Mouse (Mus musculus) heart, embryonic 15.5 days (tissue): ENCODE results near the gene Olfr1. TPM values are rescaled to one million over a fixed set of nuclear protein-coding genes. Genes with fewer than 3 reads are reported as not detected.

ENCODE experiments used
- ATAC-seq: fragments of 200-750 bp; cut with Nextera tagmentation; replicated peaks from 2 replicates; pipeline ENCODE4 v1.8.0; 2017; ENCODE audit warnings: low read depth, moderate TSS enrichment; ENCODE audit not compliant: insufficient number of reproducible peaks, insufficient read depth, low FRiP score
- H3K27ac ChIP-seq: fragments of 300-500 bp; sonication (generic); 2 replicates; pipeline ENCODE4 v1.5.1; 2015; ENCODE audit warnings: mild to moderate bottlenecking, inconsistent platforms
- H3K27me3 ChIP-seq: fragments of 300-500 bp; sonication (generic); 2 replicates; pipeline ENCODE4 v1.6.1; 2015; ENCODE audit warnings: inconsistent platforms
- H3K36me3 ChIP-seq: fragments of 300-500 bp; sonication (generic); 2 replicates; pipeline ENCODE4 v1.6.1; 2015; ENCODE audit warnings: mild to moderate bottlenecking, inconsistent platforms
- H3K4me1 ChIP-seq: fragments of 300-500 bp; sonication (generic); replicated peaks from 2 replicates; pipeline ENCODE4 v1.6.1; 2015; ENCODE audit warnings: inconsistent platforms
- H3K4me2 ChIP-seq: fragments of 300-500 bp; sonication (generic); 2 replicates; pipeline ENCODE4 v1.6.1; 2015; ENCODE audit warnings: inconsistent platforms, mild to moderate bottlenecking, moderate library complexity
- H3K4me3 ChIP-seq: fragments of 300-500 bp; sonication (generic); 2 replicates; pipeline ENCODE4 v1.5.1; 2015; ENCODE audit warnings: mild to moderate bottlenecking, inconsistent platforms
- H3K9ac ChIP-seq: fragments of 300-500 bp; sonication (generic); 2 replicates; pipeline ENCODE4 v1.6.1; 2015; ENCODE audit warnings: mild to moderate bottlenecking, inconsistent platforms
- H3K9me3 ChIP-seq: fragments of 300-500 bp; sonication (generic); replicated peaks from 2 replicates; pipeline ENCODE4 v1.6.1; 2016; ENCODE audit warnings: inconsistent platforms
- WGBS: fragments of 180-500 bp; shearing (Covaris S2); methylation state at CpG from one replicate; pipeline ENCODE4 v1.1.7; 2015; ENCODE audit warnings: mixed read lengths; 5-methylcytosine and 5-hydroxymethylcytosine counted together
- polyA plus RNA-seq: library from polyadenylated mRNA; unstranded; fragments of >200 nt; fragmentation: Nextera tagmentation; extraction: Ambion mirVana; gene quantifications from 2 replicates; pipeline ENCODE4 v1.2.1, GENCODE M21; 2015

Olfr1 gene
- polyA plus RNA-seq, result not detected in 2 replicates

DNA sequence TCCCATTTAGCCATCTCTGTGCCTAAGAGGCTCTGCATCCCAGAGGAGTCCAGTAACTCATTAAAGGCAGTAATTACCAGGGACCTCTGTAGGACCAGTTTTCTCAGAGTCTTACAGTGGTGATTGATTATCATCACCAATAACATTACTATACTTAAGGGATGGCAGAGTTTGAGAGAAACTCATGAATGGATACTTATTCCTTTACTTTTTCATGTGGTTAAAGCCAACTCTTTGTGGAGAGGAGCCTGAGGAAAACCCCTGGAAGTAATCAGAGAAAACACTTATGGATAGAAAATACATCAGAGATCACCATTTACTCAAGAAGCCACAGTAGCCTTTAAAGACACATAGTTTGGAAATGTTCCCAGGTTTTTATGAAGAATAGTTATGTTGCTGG lies at the start of gene Olfr1:
Olfr1 (minus strand) TSS at position 101 of the 400 bp plus-strand sequence.
- ATAC-seq, result no peak
- no peak within 1 kb of the TSS for H3K27ac ChIP-seq
- no peak within 1 kb of the TSS for H3K4me3 ChIP-seq
- no peaks in the 10 kb centered on the region for H3K4me1 ChIP-seq
- H3K4me2 ChIP-seq, result no peak within 1 kb of the TSS
- H3K36me3 ChIP-seq, result no peaks in the 10 kb centered on the region
- H3K9ac ChIP-seq, result no peak within 1 kb of the TSS
- no peaks in the 10 kb centered on the region for H3K9me3 ChIP-seq
- no peaks in the 10 kb centered on the region for H3K27me3 ChIP-seq

DNA sequence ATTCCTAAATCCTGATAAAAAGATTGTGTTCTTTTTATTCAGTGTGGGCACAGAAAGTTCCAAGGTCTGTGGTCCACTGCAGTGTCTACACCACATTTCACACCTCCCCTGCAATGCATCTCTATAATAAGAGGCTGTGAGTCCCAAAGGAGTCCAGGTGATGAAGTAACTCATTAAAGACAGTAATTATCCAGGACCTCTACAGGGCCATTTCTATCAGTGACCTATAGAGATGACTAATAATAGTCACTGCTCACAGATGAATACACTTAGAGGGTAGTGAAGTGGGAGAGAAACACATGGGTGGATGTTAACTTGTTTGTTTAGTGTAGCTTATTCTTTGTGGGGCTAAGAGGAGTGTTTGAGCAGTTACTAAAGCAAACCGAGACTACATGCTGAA lies 29.0 kb upstream of the Olfr1 start, which contains the start of gene Olfr378:
Olfr378 (minus strand) TSS at position 101 of the 400 bp plus-strand sequence.
- H3K9ac ChIP-seq, result no peak within 1 kb of the TSS
- 95% methylated on average over 1 of the region's 1 CpGs for WGBS
- no peak within 1 kb of the TSS for H3K4me2 ChIP-seq
- no peaks in the 10 kb centered on the region for H3K4me1 ChIP-seq
- no peaks in the 10 kb centered on the region for H3K27me3 ChIP-seq
- no peak for ATAC-seq
- no peaks in the 10 kb centered on the region for H3K36me3 ChIP-seq
- no peak within 1 kb of the TSS for H3K27ac ChIP-seq
- H3K9me3 ChIP-seq, result no peaks in the 10 kb centered on the region; the same call in 1 of the 2 replicates
- no peak within 1 kb of the TSS for H3K4me3 ChIP-seq

DNA sequence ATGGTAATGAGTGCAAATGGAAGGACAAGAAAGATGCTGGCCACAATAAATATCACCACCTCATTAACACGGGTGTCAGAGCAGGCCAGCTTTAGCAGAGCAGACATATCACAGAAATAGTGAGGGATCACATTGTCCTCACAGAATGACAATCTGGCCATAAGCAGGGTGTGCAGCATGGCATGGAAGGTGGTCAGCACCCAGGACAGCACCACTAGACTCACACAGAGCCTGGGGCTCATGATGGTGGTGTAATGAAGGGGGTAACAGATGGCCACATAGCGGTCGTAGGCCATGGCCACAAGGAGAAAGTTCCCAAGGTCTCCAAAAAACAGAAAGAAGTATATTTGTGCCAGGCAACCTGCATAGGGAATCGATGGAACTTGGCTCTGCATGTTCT lies 4.0 kb downstream of the Olfr1 start:
- no peak overlapping the region for H3K4me3 ChIP-seq
- no peak overlapping the region for H3K9ac ChIP-seq
- no peaks in the 10 kb centered on the region for H3K27me3 ChIP-seq
- no peaks in the 10 kb centered on the region for H3K36me3 ChIP-seq
- 64% methylated on average over 4 of the region's 4 CpGs for WGBS
- no peaks in the 10 kb centered on the region for H3K9me3 ChIP-seq
- no peak overlapping the region for H3K4me2 ChIP-seq
- no peak overlapping the region for H3K27ac ChIP-seq
- no peak for ATAC-seq
- H3K4me1 ChIP-seq, result no peaks in the 10 kb centered on the region

DNA sequence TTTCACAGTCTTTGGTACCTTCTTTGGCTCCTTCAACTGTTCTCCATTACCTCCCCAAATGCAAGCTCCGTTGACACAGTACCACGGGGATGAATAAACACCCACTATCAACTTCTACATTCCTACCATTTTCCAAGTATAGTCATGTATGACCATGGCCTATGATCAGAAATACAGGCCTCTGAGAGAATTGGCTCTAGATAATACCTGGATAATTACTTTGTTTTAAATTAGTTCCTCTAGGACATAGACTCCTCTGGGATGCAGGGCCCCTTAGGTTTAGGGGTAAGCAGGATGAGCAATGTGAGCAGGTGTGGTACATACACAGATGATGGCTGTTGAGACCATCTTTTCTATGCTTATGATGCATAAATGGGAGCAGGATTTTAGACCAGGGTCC lies 28.5 kb downstream of the Olfr1 start, which contains the start of gene Olfr376:
Olfr376 (plus strand) TSS at position 301 of the 400 bp plus-strand sequence.
- Histone ChIP-seq H3K27ac (no peak within 1 kb of the TSS), H3K4me1 (no peaks in the 10 kb centered on the region), H3K4me2 (no peak within 1 kb of the TSS), H3K36me3 (no peaks in the 10 kb centered on the region), H3K9me3 (no peaks in the 10 kb centered on the region), H3K9ac (no peak within 1 kb of the TSS), H3K4me3 (no peak within 1 kb of the TSS), H3K27me3 (no peaks in the 10 kb centered on the region)
- ATAC-seq, result no peak
- WGBS, result 69% methylated on average over 2 of the region's 2 CpGs

DNA sequence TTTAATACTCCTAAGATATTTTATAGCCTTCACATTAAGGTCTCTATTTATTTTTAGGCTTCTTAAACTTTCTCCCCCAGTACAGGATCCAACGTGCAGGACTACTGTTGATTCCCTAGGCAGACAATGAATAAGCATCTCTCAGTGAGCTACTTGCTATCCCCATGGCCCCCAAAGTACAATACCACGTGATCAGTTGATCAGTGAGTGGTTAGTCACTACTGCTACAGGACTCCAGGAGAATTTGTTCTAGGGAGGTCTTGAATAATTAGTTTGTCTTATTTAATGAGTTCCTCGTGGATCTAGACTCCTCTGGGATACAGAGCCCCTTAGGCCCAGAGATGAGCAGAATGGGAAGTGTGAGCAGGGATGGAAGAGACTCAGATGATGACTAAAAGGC lies 48.9 kb downstream of the Olfr1 start, which contains the start of gene Olfr20:
Olfr20 (plus strand) TSS at position 301 of the 400 bp plus-strand sequence.
- 32% methylated on average over 3 of the region's 3 CpGs for WGBS
- Histone ChIP-seq H3K4me2 (no peak within 1 kb of the TSS), H3K36me3 (no peaks in the 10 kb centered on the region), H3K9ac (no peak within 1 kb of the TSS), H3K27ac (no peak within 1 kb of the TSS), H3K27me3 (no peaks in the 10 kb centered on the region), H3K4me1 (no peaks in the 10 kb centered on the region), H3K4me3 (no peak within 1 kb of the TSS), H3K9me3 (no peaks in the 10 kb centered on the region)
- ATAC-seq, result no peak

Other genes starting within 250 kb of the Olfr1 start
- gene P2rx5, start 239.2 kb downstream of the Olfr1 start, polyA plus RNA-seq, result 2.0 TPM in 2 replicates
- 90.7 and 98.9 TPM in 2 replicates for gene Emc6, start 222.6 kb downstream of the Olfr1 start, polyA plus RNA-seq
- gene Tax1bp3, start 222.5 kb downstream of the Olfr1 start, polyA plus RNA-seq, result 222 and 231 TPM in 2 replicates
- 12.5 and 13.2 TPM in 2 replicates for gene Ctns, start 200.6 kb downstream of the Olfr1 start, polyA plus RNA-seq
- 0.76 and 1.1 TPM in 2 replicates for gene Shpk, start 200.2 kb downstream of the Olfr1 start, polyA plus RNA-seq
- 0.06 and 0.11 TPM in 2 replicates for gene Trpv1, start 165.3 kb downstream of the Olfr1 start, polyA plus RNA-seq
- gene Trpv3, start 132.2 kb downstream of the Olfr1 start, polyA plus RNA-seq, result 0.11 TPM in 2 replicates
- 0.29 and 0.72 TPM in 2 replicates for gene Aspa, start 70.0 kb downstream of the Olfr1 start, polyA plus RNA-seq
- not detected in 2 replicates for gene Gm49340, start 69.9 kb downstream of the Olfr1 start, polyA plus RNA-seq
- not detected in 2 replicates for gene Spata22, start 69.9 kb downstream of the Olfr1 start, polyA plus RNA-seq
- gene Olfr20, start 48.8 kb downstream of the Olfr1 start, polyA plus RNA-seq, result not detected in 2 replicates
- gene Olfr376, start 28.4 kb downstream of the Olfr1 start, polyA plus RNA-seq, result not detected in 2 replicates
- gene Olfr378, start 28.9 kb upstream of the Olfr1 start, polyA plus RNA-seq, result not detected in 2 replicates
- not detected in 2 replicates for gene Olfr380, start 57.9 kb upstream of the Olfr1 start, polyA plus RNA-seq
- gene Olfr381, start 92.0 kb upstream of the Olfr1 start, polyA plus RNA-seq, result not detected in 2 replicates
- not detected in 2 replicates for gene Olfr382, start 117.6 kb upstream of the Olfr1 start, polyA plus RNA-seq
- not detected in 2 replicates for gene Olfr385, start 193.4 kb upstream of the Olfr1 start, polyA plus RNA-seq
- not detected in 2 replicates for gene Olfr384, start 199.0 kb upstream of the Olfr1 start, polyA plus RNA-seq